Mouse (Mus musculus) limb, embryonic 12.5 days (tissue): Measurements from ENCODE around the gene Insig1. TPM values are rescaled to one million over a fixed set of nuclear protein-coding genes. Genes with fewer than 3 reads are reported as not detected.

Source experiments
- ATAC-seq: fragments of 200-750 bp; cut with Nextera tagmentation; 2 replicates; pipeline ENCODE4 v1.8.0; 2017; ENCODE audit warnings: low read depth, moderate TSS enrichment; ENCODE audit not compliant: insufficient number of reproducible peaks, insufficient read depth, low FRiP score, low TSS enrichment
- H3K27ac ChIP-seq: fragments of 300-500 bp; sonication (generic); 2 replicates; pipeline ENCODE4 v1.5.1; 2016; ENCODE audit warnings: mild to moderate bottlenecking, moderate library complexity
- H3K27me3 ChIP-seq: fragments of 300-500 bp; sonication (generic); 2 replicates; pipeline ENCODE4 v1.6.1; 2016; ENCODE audit warnings: mild to moderate bottlenecking, moderate library complexity
- H3K36me3 ChIP-seq: fragments of 300-500 bp; sonication (generic); 2 replicates; pipeline ENCODE4 v1.6.1; 2016; ENCODE audit warnings: mild to moderate bottlenecking, moderate library complexity
- H3K4me1 ChIP-seq: fragments of 300-500 bp; sonication (generic); replicated peaks from 2 replicates; pipeline ENCODE4 v1.6.1; 2016
- H3K4me2 ChIP-seq: fragments of 300-500 bp; sonication (generic); 2 replicates; pipeline ENCODE4 v1.6.1; 2016; ENCODE audit warnings: mild to moderate bottlenecking, moderate library complexity
- H3K4me3 ChIP-seq: fragments of 300-500 bp; sonication (generic); replicated peaks from 2 replicates; pipeline ENCODE4 v1.5.1; 2016; ENCODE audit warnings: mild to moderate bottlenecking
- H3K9ac ChIP-seq: fragments of 300-500 bp; sonication (generic); replicated peaks from 2 replicates; pipeline ENCODE4 v1.6.1; 2016; ENCODE audit warnings: mild to moderate bottlenecking, moderate library complexity
- H3K9me3 ChIP-seq: fragments of 300-500 bp; sonication (generic); 2 replicates; pipeline ENCODE4 v1.6.1; 2016; ENCODE audit warnings: mild to moderate bottlenecking, moderate library complexity
- WGBS: fragments of 180-500 bp; shearing (Covaris S2); methylation state at CpG from one replicate; pipeline ENCODE4 v1.1.7; 2016; 5-methylcytosine and 5-hydroxymethylcytosine counted together
- polyA plus RNA-seq: library from polyadenylated mRNA; unstranded; fragments of >200 nt; fragmentation: Nextera tagmentation; extraction: Ambion mirVana; gene quantifications from 2 replicates; pipeline ENCODE4 v1.2.1, GENCODE M21; 2016

Insig1 gene
- polyA plus RNA-seq = 66.5 and 67.8 TPM in 2 replicates

DNA sequence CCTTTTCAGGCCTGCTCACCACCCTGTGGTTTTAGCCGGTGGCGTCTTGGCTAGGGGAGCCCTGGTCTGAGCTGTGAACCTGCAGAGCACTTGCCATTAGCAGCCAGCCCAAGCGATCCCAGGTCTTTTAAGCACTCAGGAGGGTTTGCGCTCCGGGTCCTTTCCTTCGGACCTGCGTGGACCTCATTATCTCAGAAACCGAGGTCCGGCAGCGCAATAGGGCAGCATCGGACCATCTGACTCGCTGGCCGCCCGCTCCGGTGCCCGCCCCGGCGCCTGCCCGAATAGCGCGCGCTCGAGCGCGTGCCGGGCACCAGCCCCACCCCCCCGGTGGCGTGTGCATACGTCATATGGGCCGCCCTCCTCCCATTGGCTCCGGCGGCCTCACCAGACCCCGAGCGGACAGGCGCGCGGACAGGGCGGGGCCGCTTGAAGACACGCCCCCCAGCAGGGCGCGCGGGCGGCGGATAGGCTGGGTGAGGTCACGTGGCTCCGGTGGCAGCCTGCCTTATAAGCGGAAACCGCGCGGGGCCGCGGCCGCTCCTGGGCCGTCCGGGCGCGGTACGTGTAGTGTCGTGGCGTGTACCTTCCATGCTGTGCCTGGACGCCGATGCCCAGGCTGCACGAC lies at the start of gene Insig1:
Insig1 (plus strand) TSS at position 536 of the 628 bp plus-strand sequence.
- Histone ChIP-seq H3K4me2 (peak within 1 kb of the TSS; percentile 71), H3K27me3 (no peaks in the 10 kb centered on the region), H3K4me1 (peaks cover 26% of the 10 kb centered on the region), H3K4me3 (peak within 1 kb of the TSS; percentile 80), H3K36me3 (peaks cover 29% of the 10 kb centered on the region), H3K27ac (peak within 1 kb of the TSS; percentile 94), H3K9me3 (no peaks in the 10 kb centered on the region), H3K9ac (peak within 1 kb of the TSS; percentile 75)
- peak; percentile 95 for ATAC-seq
- under 1% methylated on average over 64 of the region's 64 CpGs for WGBS

- no peak overlapping the region for H3K27ac ChIP-seq
- no peaks in the 10 kb centered on the region for H3K9me3 ChIP-seq
- 36% methylated on average over 2 of the region's 2 CpGs for WGBS
- no peaks in the 10 kb centered on the region for H3K36me3 ChIP-seq
- H3K27me3 ChIP-seq = no peaks in the 10 kb centered on the region
- H3K4me2 ChIP-seq = no peak overlapping the region
- H3K4me3 ChIP-seq = no peak overlapping the region
- ATAC-seq = no peak
- H3K4me1 ChIP-seq = peaks cover 3% of the 10 kb centered on the region; the same call in 1 of the 2 replicates
- H3K9ac ChIP-seq = no peak overlapping the region
These were observed 47.7 kb upstream of the Insig1 start for GRCm38 (mm10) chr5:28023452-28023851.

DNA sequence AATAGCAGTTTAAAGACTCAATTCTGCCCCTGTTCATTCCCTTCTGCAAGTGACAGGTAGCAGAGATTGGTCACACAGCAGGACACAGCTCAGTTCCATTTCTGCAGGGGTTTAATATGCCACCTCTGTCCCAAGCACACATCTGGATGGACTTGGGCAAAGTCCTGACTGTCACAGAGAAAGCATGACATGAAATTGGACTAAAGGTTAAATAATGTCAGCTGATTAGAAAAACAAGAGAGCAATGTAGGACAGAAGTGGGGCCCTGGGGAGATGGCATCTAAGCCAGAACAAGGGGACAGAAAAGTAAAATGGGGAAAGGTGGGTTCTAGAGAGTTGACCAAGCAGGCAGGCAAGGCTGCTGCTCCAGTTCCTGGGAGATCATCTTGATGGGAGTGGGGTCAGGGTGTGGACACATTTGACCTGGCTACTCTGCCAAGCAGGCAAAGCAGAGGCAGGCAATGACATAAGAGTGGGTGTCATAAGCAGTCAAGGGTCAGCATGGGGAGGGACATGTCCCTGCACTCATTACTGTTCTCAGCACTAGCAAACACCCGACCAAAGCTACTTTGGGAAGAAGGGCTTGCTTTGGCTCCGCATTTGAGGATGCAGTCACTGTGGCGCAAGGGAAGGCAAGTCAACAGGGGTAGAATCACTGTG lies 39.5 kb upstream of the Insig1 start:
- WGBS = 92% methylated on average over 3 of the region's 3 CpGs
- no peak for ATAC-seq
- H3K36me3 ChIP-seq = no peaks in the 10 kb centered on the region

GRCm38 (mm10) chr5:28032866-28033265 lies 38.3 kb upstream of the Insig1 start:
- WGBS = 88% methylated on average over 10 of the region's 10 CpGs
- H3K9me3 ChIP-seq = no peaks in the 10 kb centered on the region

More for the DNA sequence above, 39.5 kb upstream of the Insig1 start:
- H3K4me1 ChIP-seq = no peaks in the 10 kb centered on the region; the same call in 1 of the 2 replicates
- H3K4me3 ChIP-seq = no peak overlapping the region
- H3K27me3 ChIP-seq = no peaks in the 10 kb centered on the region
- no peaks in the 10 kb centered on the region for H3K9me3 ChIP-seq
- H3K4me2 ChIP-seq = no peak overlapping the region
- H3K27ac ChIP-seq = no peak overlapping the region
- H3K9ac ChIP-seq = no peak overlapping the region

GRCm38 (mm10) chr5:28033281-28033680 lies 37.9 kb upstream of the Insig1 start:
- no peak overlapping the region for H3K27ac ChIP-seq
- peaks cover 13% of the 10 kb centered on the region for H3K4me1 ChIP-seq
- H3K4me2 ChIP-seq = no peak overlapping the region
- no peak for ATAC-seq
- no peaks in the 10 kb centered on the region for H3K36me3 ChIP-seq
- H3K27me3 ChIP-seq = no peaks in the 10 kb centered on the region
- H3K4me3 ChIP-seq = no peak overlapping the region
- 86% methylated on average over 5 of the region's 5 CpGs for WGBS
- H3K9me3 ChIP-seq = no peaks in the 10 kb centered on the region
- H3K9ac ChIP-seq = no peak overlapping the region

More at GRCm38 (mm10) chr5:28032866-28033265, 38.3 kb upstream of the Insig1 start:
- H3K36me3 ChIP-seq = no peaks in the 10 kb centered on the region
- H3K27me3 ChIP-seq = no peaks in the 10 kb centered on the region
- H3K4me3 ChIP-seq = no peak overlapping the region
- H3K27ac ChIP-seq = no peak overlapping the region
- H3K4me2 ChIP-seq = no peak overlapping the region
- H3K4me1 ChIP-seq = peaks cover 11% of the 10 kb centered on the region
- ATAC-seq = no peak
- H3K9ac ChIP-seq = no peak overlapping the region

DNA sequence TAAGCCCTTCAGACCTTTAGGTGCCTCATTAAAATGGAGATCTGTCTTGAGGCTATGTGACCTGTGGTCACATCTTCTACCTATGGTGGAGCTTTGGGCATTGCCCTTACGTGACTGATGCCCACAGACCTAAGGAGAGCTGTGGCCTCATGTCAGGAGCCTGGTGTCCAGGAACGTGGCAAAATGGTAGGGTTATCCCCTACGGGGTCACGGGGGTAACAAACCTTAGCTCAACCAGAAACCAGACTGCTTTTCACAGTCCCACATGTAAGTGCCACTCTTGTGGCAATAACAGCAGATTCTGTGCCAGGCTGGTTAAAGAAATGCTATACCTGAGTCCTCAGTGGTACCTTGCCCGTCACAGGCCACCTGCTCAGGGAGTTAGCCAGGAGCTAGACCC lies 37.3 kb upstream of the Insig1 start:
- ATAC-seq = no peak
- peaks cover 13% of the 10 kb centered on the region for H3K4me1 ChIP-seq
- no peak overlapping the region for H3K4me2 ChIP-seq
- no peak overlapping the region for H3K4me3 ChIP-seq
- H3K36me3 ChIP-seq = no peaks in the 10 kb centered on the region
- WGBS = 88% methylated on average over 5 of the region's 5 CpGs
- no peaks in the 10 kb centered on the region for H3K27me3 ChIP-seq
- no peak overlapping the region for H3K9ac ChIP-seq
- H3K27ac ChIP-seq = no peak overlapping the region
- H3K9me3 ChIP-seq = no peaks in the 10 kb centered on the region

DNA sequence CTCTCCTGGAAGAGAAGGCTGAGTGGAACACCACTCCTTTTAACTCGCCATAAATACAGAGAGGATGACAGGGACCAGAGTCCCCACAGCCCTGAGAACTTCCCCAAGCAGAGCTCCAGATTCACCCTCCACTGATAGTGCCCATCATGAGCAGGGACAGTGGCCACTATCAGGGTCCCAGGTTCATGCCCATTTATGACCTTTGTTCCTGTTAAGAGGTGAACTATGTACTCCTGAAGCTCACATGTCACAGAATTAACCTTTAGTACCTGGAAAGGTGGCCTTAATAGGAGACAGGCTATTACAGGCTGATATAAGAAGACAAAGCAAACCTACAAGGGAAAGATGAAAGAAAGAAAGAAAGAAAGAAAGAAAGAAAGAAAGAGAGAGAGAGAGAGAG lies 35.2 kb upstream of the Insig1 start:
- no peak for ATAC-seq
- no peak overlapping the region for H3K4me3 ChIP-seq
- H3K27me3 ChIP-seq = no peaks in the 10 kb centered on the region
- 72% methylated on average over 1 of the region's 1 CpGs for WGBS
- H3K9me3 ChIP-seq = no peaks in the 10 kb centered on the region
- H3K9ac ChIP-seq = no peak overlapping the region
- no peak overlapping the region for H3K4me2 ChIP-seq
- H3K4me1 ChIP-seq = peaks cover 13% of the 10 kb centered on the region
- H3K36me3 ChIP-seq = no peaks in the 10 kb centered on the region
- no peak overlapping the region for H3K27ac ChIP-seq

DNA sequence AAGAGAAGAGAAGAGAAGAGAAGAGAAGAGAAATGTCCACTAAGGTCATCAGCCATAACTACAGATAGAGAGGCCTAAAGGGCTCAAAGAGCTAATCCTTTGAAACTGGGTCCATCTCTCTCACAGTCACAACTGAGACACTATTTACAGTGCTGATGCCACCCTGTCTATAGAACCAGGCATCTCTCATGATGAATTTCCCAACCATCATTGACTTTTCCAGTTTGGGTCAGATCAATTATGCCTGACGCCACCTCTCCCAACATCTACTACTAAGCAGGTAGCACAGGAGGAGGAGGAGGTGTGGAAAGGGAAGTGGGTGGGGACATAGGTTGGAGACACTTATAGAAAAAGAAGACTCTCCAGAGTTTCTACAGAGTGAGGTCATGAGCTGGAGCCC lies 34.6 kb upstream of the Insig1 start:
- WGBS = 82% methylated on average over 1 of the region's 1 CpGs
- H3K4me2 ChIP-seq = no peak overlapping the region
- no peaks in the 10 kb centered on the region for H3K27me3 ChIP-seq
- no peaks in the 10 kb centered on the region for H3K9me3 ChIP-seq
- no peak overlapping the region for H3K27ac ChIP-seq
- H3K4me3 ChIP-seq = no peak overlapping the region
- H3K9ac ChIP-seq = no peak overlapping the region
- no peak for ATAC-seq
- H3K4me1 ChIP-seq = peaks cover 13% of the 10 kb centered on the region
- H3K36me3 ChIP-seq = no peaks in the 10 kb centered on the region

DNA sequence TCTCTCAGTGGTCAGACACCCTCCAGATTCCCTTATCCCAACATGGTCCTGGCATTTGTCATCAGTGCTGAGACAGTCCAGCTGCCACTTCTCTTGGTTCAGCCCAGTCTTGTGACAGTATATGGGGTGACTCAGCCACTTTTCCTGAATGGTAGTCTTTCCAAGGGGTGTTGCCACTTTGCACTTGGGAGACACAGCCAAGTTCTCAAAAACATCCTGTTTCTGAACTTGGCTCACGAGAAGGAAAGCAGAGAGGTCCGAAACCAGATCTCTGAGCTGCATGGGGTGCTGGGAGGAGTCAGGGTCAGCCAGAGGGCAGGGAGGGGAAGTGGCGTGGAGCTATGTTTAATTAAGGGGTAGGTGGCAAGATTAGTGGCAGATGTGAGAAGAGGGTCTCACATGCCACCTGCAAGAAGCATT lies 34.0 kb upstream of the Insig1 start:
- H3K27ac ChIP-seq = no peak overlapping the region

DNA sequence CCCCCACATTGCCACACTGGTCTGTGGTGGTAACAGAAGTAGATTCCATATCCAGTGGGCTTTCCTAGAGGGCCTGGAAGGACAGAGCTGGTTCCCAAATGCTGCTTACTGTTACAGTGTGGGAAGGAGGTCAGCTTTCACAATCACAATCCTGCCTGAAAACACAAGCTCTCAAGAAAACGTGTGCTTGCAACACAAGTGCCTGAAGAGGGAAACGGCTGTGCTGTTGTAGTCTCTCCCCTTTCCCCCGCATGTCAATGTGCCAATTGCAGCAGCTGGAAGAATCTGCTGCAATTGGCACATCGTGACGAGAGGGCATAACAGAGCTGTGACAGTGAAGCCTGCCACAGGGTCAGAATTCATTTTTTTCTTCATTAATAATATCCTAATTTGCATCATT lies 33.5 kb upstream of the Insig1 start:
- Histone ChIP-seq H3K4me1 (peaks cover 13% of the 10 kb centered on the region), H3K9me3 (no peaks in the 10 kb centered on the region), H3K27ac (no peak overlapping the region), H3K9ac (no peak overlapping the region), H3K27me3 (no peaks in the 10 kb centered on the region), H3K4me3 (no peak overlapping the region), H3K4me2 (no peak overlapping the region), H3K36me3 (no peaks in the 10 kb centered on the region)
- 39% methylated on average over 5 of the region's 5 CpGs for WGBS
- ATAC-seq = no peak

More for the DNA sequence above, 34.0 kb upstream of the Insig1 start:
- H3K27me3 ChIP-seq = no peaks in the 10 kb centered on the region
- H3K4me2 ChIP-seq = no peak overlapping the region
- ATAC-seq = no peak
- under 1% methylated on average over 3 of the region's 3 CpGs for WGBS
- H3K4me1 ChIP-seq = peaks cover 13% of the 10 kb centered on the region
- H3K36me3 ChIP-seq = no peaks in the 10 kb centered on the region
- no peak overlapping the region for H3K4me3 ChIP-seq
- no peaks in the 10 kb centered on the region for H3K9me3 ChIP-seq
- H3K9ac ChIP-seq = no peak overlapping the region

- no peak overlapping the region for H3K4me3 ChIP-seq
- WGBS = 47% methylated on average over 2 of the region's 2 CpGs
- no peak overlapping the region for H3K27ac ChIP-seq
- H3K4me1 ChIP-seq = peaks cover 13% of the 10 kb centered on the region
- H3K27me3 ChIP-seq = no peaks in the 10 kb centered on the region
- no peak overlapping the region for H3K4me2 ChIP-seq
- no peak overlapping the region for H3K9ac ChIP-seq
- H3K36me3 ChIP-seq = no peaks in the 10 kb centered on the region
- H3K9me3 ChIP-seq = no peaks in the 10 kb centered on the region
- no peak for ATAC-seq
These were observed 33.0 kb upstream of the Insig1 start for GRCm38 (mm10) chr5:28038115-28038514.
